Mouse (Mus musculus) forebrain, embryonic 16.5 days (tissue): Measurements from ENCODE around the gene Memo1. TPM values are rescaled to one million over a fixed set of nuclear protein-coding genes. Genes with fewer than 3 reads are reported as not detected.

ENCODE experiments used
- ATAC-seq: fragments of 200-750 bp; cut with Nextera tagmentation; 2 replicates; pipeline ENCODE4 v1.8.0; 2017; ENCODE audit warnings: mild to moderate bottlenecking, moderate library complexity
- H3K27ac ChIP-seq: fragments of 300-500 bp; sonication (generic); 2 replicates; pipeline ENCODE4 v1.5.1; 2014; ENCODE audit warnings: low read length, control low read depth
- H3K27me3 ChIP-seq: fragments of 300-500 bp; sonication (generic); replicated peaks from 2 replicates; pipeline ENCODE4 v1.6.1; 2014; ENCODE audit warnings: low read length; ENCODE audit not compliant: control insufficient read depth, insufficient read depth
- H3K36me3 ChIP-seq: fragments of 300-500 bp; sonication (generic); 2 replicates; pipeline ENCODE4 v1.6.1; 2014; ENCODE audit not compliant: control insufficient read depth, insufficient read depth
- H3K4me1 ChIP-seq: fragments of 300-500 bp; sonication (generic); replicated peaks from 2 replicates; pipeline ENCODE4 v1.6.1; 2014; ENCODE audit warnings: low read length; ENCODE audit not compliant: control insufficient read depth, insufficient read depth
- H3K4me2 ChIP-seq: fragments of 300-500 bp; sonication (generic); 2 replicates; pipeline ENCODE4 v1.6.1; 2014; ENCODE audit warnings: mild to moderate bottlenecking, low read length, control low read depth
- H3K4me3 ChIP-seq: fragments of 300-500 bp; sonication (generic); replicated peaks from 2 replicates; pipeline ENCODE4 v1.5.1; 2014; ENCODE audit warnings: mild to moderate bottlenecking, low read length, control low read depth
- H3K9ac ChIP-seq: fragments of 300-500 bp; sonication (generic); replicated peaks from 2 replicates; pipeline ENCODE4 v1.6.1; 2014; ENCODE audit warnings: low read depth, low read length, control low read depth
- H3K9me3 ChIP-seq: fragments of 300-500 bp; sonication (generic); 2 replicates; pipeline ENCODE4 v1.6.1; 2016; ENCODE audit warnings: low read length; ENCODE audit not compliant: control insufficient read depth
- WGBS: fragments of 180-500 bp; shearing (Covaris S2); extraction: QIAGEN DNeasy Blood & Tissue Kit; methylation state at CpG from one replicate; pipeline ENCODE4 v1.1.7; 2014; 5-methylcytosine and 5-hydroxymethylcytosine counted together
- polyA plus RNA-seq: library from polyadenylated mRNA; unstranded; fragments of >200 nt; fragmentation: Nextera tagmentation; extraction: Ambion mirVana; gene quantifications from 2 replicates; pipeline ENCODE4 v1.2.1, GENCODE M21; 2015

Memo1 gene
- polyA plus RNA-seq, 1 experiment from 2014 or later, result 66.3 TPM

GRCm38 (mm10) chr17:74285730-74286129 is 9.6 kb downstream of the Memo1 start:
- no peaks in the 10 kb centered on the region for H3K36me3 ChIP-seq
- no peak for ATAC-seq
- no peak overlapping the region for H3K9ac ChIP-seq
- H3K4me3 ChIP-seq, result no peak overlapping the region
- 90% methylated on average over 2 of the region's 2 CpGs for WGBS
- no peaks in the 10 kb centered on the region for H3K9me3 ChIP-seq
- H3K27me3 ChIP-seq, result no peaks in the 10 kb centered on the region
- no peak overlapping the region for H3K4me2 ChIP-seq
- no peak overlapping the region for H3K27ac ChIP-seq
- 0 out of 2 replicates have a peak, but pooled peaks cover under 1% of the 10 kb centered on the region for H3K4me1 ChIP-seq

GRCm38 (mm10) chr17:74284397-74285115 is 10.8 kb downstream of the Memo1 start:
- Histone ChIP-seq H3K9me3 (no peaks in the 10 kb centered on the region), H3K4me1 (no peaks in the 10 kb centered on the region), H3K4me2 (no peak overlapping the region), H3K4me3 (no peak overlapping the region), H3K27me3 (no peaks in the 10 kb centered on the region), H3K36me3 (no peaks in the 10 kb centered on the region), H3K27ac (no peak overlapping the region), H3K9ac (no peak overlapping the region)
- ATAC-seq, result no peak
- 74% methylated on average over 2 of the region's 2 CpGs for WGBS

- no peaks in the 10 kb centered on the region for H3K9me3 ChIP-seq
- H3K4me3 ChIP-seq, result no peak overlapping the region
- no peaks in the 10 kb centered on the region; the same call in 1 of the 2 replicates for H3K4me1 ChIP-seq
- no peaks in the 10 kb centered on the region for H3K36me3 ChIP-seq
- H3K9ac ChIP-seq, result no peak overlapping the region
- H3K27ac ChIP-seq, result no peak overlapping the region
- WGBS, result 94% methylated on average over 3 of the region's 3 CpGs
- ATAC-seq, result no peak
- no peak overlapping the region for H3K4me2 ChIP-seq
- H3K27me3 ChIP-seq, result no peaks in the 10 kb centered on the region
Measured at GRCm38 (mm10) chr17:74282024-74282423, 13.3 kb downstream of the Memo1 start.

- Histone ChIP-seq H3K27me3 (no peaks in the 10 kb centered on the region), H3K4me3 (no peak overlapping the region), H3K36me3 (no peaks in the 10 kb centered on the region), H3K4me2 (no peak overlapping the region), H3K9ac (no peak overlapping the region), H3K27ac (no peak overlapping the region), H3K9me3 (no peaks in the 10 kb centered on the region), H3K4me1 (no peaks in the 10 kb centered on the region; the same call in 1 of the 2 replicates)
- 0 out of 2 replicates have a peak, but pooled peaks have one; percentile 15 for ATAC-seq
- 92% methylated on average over 8 of the region's 8 CpGs for WGBS
Measured at GRCm38 (mm10) chr17:74278966-74279869, 16.1 kb downstream of the Memo1 start.

GRCm38 (mm10) chr17:74274471-74274870 is 20.9 kb downstream of the Memo1 start:
- H3K27ac ChIP-seq, result no peak overlapping the region
- ATAC-seq, result no peak
- no peaks in the 10 kb centered on the region; the same call in 1 of the 2 replicates for H3K4me1 ChIP-seq
- H3K4me3 ChIP-seq, result no peak overlapping the region
- no peak overlapping the region for H3K4me2 ChIP-seq
- 87% methylated on average over 3 of the region's 3 CpGs for WGBS
- H3K36me3 ChIP-seq, result no peaks in the 10 kb centered on the region
- no peak overlapping the region for H3K9ac ChIP-seq
- H3K9me3 ChIP-seq, result no peaks in the 10 kb centered on the region
- no peaks in the 10 kb centered on the region for H3K27me3 ChIP-seq

GRCm38 (mm10) chr17:74272683-74273205 is 22.6 kb downstream of the Memo1 start:
- no peaks in the 10 kb centered on the region for H3K9me3 ChIP-seq
- H3K4me3 ChIP-seq, result no peak overlapping the region
- no peaks in the 10 kb centered on the region for H3K4me1 ChIP-seq
- H3K4me2 ChIP-seq, result no peak overlapping the region
- no peak overlapping the region for H3K27ac ChIP-seq
- no peak for ATAC-seq
- no peak overlapping the region for H3K9ac ChIP-seq
- no peaks in the 10 kb centered on the region for H3K36me3 ChIP-seq
- 79% methylated on average over 16 of the region's 16 CpGs for WGBS
- no peaks in the 10 kb centered on the region for H3K27me3 ChIP-seq

- Histone ChIP-seq H3K9ac (no peak overlapping the region), H3K4me2 (no peak overlapping the region), H3K36me3 (no peaks in the 10 kb centered on the region), H3K9me3 (no peaks in the 10 kb centered on the region), H3K4me1 (no peaks in the 10 kb centered on the region), H3K27me3 (no peaks in the 10 kb centered on the region), H3K4me3 (no peak overlapping the region), H3K27ac (no peak overlapping the region)
- no peak for ATAC-seq
- WGBS, result 91% methylated on average over 3 of the region's 3 CpGs
Measured at GRCm38 (mm10) chr17:74271541-74272268, 23.6 kb downstream of the Memo1 start.

- Histone ChIP-seq H3K4me1 (peaks cover 3% of the 10 kb centered on the region; the same call in 1 of the 2 replicates), H3K9ac (no peak overlapping the region), H3K4me2 (no peak overlapping the region), H3K36me3 (no peaks in the 10 kb centered on the region), H3K27me3 (no peaks in the 10 kb centered on the region), H3K4me3 (no peak overlapping the region), H3K27ac (no peak overlapping the region), H3K9me3 (no peaks in the 10 kb centered on the region)
- 82% methylated on average over 2 of the region's 2 CpGs for WGBS
- ATAC-seq, result no peak
Measured at GRCm38 (mm10) chr17:74270205-74270604, 25.1 kb downstream of the Memo1 start.
